Mouse (Mus musculus): ENCODE measurements around the gene Frmd4a.
A peak's percentile ranks its signal among the peaks of the same experiment; 100 is the strongest.
"Not testable (repeated sequence)": the region's sequence is repeated elsewhere in the genome, so short reads cannot be mapped to it uniquely, and the experiment has no call there.

Gene Frmd4a

DNA sequence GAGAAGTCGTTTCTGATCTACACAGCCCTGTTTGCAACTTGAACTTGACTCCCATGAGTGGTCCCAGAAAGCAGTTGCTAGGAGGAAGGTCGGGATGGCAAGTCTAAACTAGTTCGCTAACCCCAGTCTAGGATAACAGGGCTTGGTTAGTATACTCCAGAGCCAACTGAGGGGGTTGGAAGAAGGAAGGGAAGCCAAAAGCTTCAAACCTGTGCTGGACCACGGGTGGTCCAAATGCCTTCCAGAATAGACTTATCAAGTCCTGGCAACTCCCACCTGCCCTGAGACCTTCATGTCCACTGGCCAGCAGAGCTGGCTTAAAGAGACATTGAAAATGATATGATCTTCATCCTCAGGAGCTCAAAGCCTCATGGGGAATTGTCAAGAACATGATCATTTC, 318.4 kb downstream of the Frmd4a start:
- no peak for DNase-seq (ENCODE audit: low read depth, low spot score)

DNA sequence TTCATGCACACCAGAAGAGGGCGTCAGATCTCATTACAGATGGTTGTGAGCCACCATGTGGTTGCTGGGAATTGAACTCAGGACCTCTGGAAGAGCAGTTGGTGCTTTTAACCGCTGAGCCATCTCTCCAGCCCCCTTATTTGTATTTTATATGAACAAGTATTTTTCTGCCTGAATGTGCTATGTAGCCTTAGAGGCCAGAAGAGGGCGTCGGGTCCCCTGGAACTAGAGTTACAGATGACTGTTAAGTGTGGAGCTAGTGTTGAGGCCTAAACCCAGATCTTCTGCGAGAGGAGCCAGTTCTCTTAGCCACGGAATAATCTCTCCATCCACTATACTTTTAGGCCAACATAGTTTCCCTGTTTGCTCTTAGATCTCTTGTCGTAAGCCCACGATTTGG, 320.8 kb downstream of the Frmd4a start:
- DNase-seq (ENCODE audit: low read depth, low spot score), result not testable (repeated sequence)

DNA sequence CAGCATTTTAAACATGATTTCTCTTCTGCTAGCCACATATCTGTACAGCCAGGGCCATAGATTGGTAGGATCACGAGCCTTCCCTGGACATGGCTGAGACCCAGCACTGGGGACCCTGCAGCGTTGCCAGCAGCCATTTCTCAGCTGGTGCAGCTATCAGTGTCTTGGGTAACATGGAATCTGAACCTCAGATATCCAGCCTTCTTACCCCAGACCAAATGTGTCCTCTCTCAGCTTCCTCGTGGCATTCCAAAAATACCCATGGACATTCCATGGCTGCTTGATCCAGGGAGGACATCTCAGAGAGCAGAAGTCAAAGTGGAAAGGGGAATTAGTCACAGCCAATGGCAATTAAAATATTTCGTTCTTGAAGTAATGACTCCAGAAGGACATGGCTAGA, 321.6 kb downstream of the Frmd4a start:
- no peak for DNase-seq (ENCODE audit: low read depth, low spot score)

DNA sequence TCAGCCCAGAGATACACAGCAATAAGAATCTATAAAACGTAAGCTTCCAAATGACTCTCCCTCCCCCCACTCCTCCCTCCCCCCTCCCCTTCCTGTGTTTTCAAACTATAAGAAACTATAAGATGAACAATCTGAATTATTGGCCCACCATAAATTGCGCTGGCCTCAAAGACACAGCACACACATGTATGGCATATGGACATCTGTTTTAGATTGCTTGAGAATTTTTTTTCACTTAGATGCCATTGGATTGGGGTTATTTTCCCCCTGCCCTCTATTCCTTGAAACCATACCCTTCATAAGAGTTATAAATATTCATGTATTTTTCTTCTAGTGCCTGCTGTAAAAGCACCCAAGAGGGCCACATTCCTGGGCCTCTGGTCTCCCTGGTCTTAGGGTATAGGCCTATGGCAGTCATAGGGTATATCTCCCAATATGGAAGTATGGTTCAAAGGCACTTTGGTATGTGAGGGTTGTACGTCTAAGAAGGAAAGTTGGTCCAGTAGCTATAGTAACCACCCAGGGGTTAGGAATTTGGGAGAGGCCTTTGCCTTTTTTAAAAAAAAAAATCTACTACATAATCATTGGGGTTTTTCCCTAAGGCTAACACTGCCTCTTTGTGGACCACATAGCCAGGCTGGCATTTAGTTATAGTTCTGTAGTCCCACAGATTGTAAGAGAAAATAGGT, 322.2 kb downstream of the Frmd4a start:
- no peak for DNase-seq (ENCODE audit: low read depth, low spot score)

DNA sequence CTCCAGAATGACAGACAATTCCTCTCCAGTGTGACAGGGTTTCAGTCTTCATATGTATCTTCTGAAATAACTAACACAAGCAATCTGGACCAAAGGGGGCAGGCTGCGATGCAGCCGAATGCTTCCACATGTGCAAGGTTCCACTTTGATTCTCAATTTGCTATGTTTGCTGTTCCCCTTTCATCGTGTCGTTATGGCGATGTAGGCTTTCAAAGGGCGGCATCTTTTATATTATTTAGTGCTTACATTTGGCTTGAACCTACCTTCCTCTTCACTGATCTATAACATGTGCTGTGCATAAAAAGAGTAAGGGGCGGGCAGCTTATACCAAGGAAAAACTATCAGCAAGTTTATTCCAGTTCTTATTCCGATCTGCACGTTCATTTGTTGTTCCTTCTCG, 322.9 kb downstream of the Frmd4a start:
- DNase-seq (ENCODE audit: low read depth, low spot score), result no peak

DNA sequence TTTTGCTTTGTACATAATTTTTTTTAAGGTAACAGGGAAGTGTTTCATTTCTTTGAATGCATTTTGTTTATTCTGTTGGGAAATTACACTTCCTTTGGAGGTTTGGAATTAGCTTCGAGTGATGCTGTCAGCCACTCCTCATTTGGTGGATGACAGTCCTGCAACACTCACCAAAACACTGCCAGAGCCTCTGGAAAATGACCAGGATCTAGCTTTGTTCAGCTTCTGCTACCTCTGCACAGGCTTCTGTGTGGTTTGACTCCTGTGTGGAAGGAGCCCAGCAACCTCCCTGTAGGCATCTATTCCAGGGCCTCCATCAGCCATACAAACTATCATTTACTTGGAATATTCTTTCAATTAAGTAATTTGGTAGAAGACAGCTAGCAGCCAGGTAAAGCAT, 323.6 kb downstream of the Frmd4a start:
- DNase-seq (ENCODE audit: low read depth, low spot score), result no peak

DNA sequence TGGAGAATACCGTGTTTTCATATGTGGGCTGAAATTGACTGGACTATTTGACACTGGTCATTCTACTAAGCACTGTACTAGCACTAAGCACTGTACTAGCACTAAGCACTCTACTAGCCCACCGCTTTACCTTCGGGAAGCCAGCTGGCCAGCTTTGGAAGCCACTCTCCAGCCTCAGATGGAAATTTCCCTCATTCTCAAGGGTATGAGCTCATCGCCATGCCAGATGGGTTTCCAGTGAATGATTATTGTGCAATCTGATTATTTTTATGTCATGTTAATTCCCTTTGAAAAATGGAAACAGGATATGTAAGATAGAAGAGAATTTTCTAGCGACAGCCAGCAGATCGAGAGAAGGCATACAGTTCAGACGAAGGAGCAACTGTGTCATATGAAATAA, 324.5 kb downstream of the Frmd4a start:
- no peak for DNase-seq (ENCODE audit: low read depth, low spot score)

DNA sequence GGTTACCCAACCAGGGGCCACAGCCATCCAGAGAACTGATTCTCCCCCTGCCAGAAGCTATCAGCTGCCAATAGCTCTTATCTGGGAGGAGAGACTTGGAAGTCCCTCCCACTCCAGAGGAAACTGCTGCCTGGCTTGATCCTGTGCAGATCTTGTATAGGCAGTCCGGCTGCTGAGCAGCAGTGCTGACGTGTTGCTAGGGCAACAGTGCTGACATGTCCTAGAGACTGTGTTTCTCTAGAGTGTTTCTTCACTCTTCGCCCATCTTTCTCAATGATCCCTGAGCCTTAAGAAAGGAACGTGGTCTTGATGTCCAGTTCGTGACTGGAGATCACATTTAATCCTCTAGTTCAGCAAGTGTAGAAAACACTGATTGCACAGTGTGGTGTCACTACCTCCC, 326.9 kb downstream of the Frmd4a start:
- no peak for DNase-seq (ENCODE audit: low read depth, low spot score)

DNA sequence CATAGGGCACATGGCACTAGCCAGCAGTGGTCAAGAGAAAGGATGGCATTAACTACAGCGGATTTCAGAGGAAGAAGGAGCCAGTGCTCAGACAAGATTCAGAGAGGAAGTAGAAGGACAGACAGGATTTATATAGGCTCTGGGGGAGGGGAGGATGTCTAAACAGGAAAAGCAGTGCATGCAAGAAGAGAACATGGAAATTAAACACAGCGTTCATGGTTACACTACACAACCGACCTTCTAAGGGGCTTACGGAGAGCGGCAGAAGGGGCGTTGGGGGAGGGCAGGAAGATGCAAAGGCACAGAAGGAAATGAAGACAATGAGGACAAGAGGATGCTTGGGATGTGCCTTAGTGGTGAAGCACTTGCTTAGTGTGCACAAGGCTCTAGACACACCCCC, 328.7 kb downstream of the Frmd4a start:
- DNase-seq (ENCODE audit: low read depth, low spot score), result no peak

DNA sequence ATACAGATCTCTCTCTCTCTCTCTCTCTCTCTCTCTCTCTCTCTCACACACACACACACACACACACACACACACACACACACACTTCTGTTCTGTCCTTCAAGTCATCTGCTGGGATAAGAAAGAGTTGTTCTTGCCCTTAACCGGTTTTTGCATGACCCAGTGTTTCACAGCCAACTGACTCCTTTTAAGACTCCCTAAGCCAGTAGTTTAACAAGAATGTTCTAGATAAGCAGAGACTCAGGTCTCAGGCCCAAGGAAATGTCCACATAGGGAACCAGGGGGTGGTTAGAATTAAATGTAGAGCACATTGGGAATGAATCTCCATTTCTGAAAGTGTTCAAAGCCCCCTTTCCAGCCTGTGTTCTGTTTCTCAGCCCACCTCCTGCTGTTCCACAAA, 329.4 kb downstream of the Frmd4a start:
- no peak for DNase-seq (ENCODE audit: low read depth, low spot score)

DNA sequence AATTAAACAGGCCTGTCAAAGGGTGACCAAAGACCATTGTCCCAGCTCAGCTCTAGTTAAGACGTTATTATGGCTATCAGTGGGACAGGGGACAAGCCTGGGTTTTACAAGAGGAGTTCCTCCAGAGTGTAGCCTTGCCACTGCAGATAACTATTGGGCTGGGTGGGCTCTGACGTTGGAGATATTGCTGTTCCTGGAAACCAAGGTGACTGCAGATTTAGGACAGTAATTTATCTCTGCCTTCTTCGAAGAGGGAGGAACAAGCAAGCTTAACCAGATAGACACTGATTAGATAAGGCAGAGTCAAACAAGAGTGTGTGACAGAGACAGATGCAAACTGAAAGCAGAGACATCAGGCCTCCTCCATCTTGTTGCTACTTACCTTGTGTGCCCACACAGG, 330.3 kb downstream of the Frmd4a start:
- DNase-seq (ENCODE audit: low read depth, low spot score), result no peak

DNA sequence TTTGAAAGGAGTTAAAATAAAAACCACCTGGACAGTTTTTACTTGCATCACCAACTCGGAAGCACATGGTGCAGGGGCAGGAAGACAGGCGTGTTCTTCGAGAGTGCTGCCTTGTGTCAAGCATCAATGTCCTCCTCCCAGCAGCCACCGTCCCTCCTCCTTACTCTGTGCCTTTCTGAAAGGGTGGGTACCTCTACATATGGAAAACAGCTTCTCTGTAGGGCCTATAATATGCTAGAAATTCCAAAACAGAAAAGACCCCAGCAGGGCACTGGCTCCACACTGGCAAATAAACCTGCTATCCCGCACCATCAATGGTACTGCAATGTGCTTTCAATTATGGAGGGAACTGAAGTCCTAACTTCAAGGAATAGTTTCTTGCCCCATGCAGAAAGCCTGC, 331.0 kb downstream of the Frmd4a start:
- DNase-seq (ENCODE audit: low read depth, low spot score), result no peak

DNA sequence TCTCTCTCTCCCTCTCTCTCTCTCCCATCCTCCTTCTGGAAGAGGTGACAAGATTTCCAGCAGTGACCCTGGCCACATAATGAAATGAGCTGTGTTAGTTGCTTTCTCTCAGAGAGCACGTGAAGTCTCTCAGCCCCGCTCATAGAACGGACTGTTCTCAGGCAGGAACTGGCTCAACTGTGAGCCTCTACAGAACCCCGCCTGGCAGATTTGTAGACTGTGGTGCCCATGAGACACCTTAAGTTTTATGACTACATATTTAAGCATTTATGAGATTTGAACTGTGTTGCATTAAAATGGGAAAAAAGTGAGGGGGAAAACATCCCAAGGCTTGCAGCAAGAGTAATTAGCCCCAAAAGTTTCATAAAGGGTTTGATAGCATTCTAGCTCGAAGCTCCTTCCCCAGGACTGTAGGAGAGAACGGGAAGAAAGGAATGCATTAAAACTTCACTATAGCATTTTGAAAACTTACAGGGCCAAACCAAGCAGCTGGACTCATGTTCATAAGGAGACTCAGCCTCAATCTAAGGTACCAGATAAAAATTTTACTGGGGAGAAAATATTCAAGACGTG, 339.4 kb downstream of the Frmd4a start:
- no peak for DNase-seq (ENCODE audit: low read depth, low spot score)

DNA sequence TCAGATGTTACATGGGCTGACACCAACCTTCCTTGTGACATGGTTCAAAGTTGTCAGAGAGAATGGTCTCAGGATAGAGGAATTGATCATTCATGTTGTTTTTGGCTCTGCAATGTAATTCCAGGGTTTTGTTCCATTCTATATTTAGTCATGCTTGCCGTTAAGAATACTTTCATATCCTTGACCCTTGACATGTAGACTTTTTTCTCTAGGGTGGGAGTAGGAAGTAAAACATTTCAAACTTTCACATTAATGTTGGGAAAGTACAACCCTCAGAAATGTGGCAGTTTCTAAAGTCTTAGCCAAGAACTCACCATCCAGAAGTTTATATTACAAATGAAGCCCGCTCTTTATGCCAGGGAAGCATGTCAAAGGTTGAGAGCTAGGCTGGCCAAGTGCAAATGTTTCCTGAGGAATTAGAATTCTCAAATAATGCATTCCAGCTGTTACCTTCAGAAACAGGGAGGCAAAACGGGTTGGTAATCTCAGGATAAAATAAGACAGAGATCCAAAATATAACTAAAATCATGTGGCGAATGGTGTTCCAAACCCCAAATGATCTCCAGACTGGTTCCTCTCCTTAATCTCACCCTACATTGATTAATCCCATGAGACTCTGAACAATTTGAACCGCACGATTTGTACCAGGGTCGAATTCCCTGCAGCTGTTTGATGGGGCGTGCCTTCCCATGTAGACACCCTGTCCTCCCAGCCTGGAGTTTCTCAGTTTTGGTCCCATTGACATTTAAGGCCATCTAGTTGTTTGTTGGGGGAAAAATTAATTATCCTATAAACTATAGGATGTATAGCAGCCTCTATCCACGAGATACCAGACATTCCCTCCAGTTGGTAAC, 344.7 kb downstream of the Frmd4a start:
- no peak for DNase-seq (ENCODE audit: low read depth, low spot score)

DNA sequence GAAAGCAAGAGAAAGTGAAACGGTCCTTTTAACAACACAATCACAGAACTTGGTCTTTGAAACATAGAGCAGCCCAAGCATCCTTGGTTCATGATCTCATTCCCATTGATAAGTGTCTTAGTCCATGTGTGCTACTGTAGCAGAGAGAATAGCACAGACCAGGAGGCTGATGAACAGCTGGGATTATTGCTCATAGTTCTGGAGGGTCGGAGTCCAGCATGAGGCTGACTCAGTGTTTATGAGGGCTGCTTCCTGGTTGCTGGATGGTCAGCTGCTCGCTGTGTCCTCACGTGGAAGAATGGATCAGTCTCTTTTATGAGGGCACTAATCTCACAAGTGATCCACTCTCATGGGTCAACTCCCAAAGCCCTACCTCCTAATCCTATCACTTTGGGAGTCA, 347.4 kb downstream of the Frmd4a start:
- no peak for DNase-seq (ENCODE audit: low read depth, low spot score)

DNA sequence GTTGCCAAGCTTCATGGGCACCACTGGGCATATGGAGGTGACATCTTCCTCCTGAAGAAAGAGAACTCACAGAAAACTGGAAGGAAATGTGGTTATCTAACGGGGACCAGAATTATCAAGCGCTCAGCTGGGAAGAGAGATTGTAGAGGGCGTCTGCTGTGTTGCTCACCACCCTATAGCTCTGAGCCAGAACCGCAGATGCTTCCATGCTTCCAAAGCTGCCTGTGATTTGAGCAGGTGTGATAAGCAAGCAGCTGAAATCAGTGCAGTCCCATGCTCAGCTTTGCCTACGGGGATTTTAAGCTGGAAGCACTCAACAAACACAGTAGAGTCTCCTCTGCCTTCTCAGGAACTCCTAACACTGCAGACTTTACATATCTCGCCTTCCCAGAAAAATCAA, 351.0 kb downstream of the Frmd4a start:
- DNase-seq (ENCODE audit: low read depth, low spot score), result peak; percentile 86

DNA sequence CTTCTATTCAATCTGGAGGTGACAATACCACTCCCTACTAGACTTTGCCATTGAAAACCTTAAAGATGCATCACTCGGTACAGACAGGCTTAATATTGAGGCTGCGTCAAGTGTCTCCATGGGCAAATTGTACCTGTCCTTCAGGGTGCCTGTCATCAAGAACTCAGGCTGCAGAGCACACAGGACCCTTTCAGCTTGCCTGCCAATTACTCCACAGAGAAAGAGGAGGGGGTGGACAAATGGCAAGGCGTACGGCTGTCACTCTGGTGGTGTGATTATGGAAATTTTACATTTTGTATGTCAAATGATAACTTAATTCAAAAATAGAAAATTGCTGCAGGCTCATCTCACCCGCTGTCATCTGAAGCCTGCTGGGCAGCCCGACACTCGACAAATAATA, 353.0 kb downstream of the Frmd4a start:
- DNase-seq (ENCODE audit: low read depth, low spot score), result no peak

DNA sequence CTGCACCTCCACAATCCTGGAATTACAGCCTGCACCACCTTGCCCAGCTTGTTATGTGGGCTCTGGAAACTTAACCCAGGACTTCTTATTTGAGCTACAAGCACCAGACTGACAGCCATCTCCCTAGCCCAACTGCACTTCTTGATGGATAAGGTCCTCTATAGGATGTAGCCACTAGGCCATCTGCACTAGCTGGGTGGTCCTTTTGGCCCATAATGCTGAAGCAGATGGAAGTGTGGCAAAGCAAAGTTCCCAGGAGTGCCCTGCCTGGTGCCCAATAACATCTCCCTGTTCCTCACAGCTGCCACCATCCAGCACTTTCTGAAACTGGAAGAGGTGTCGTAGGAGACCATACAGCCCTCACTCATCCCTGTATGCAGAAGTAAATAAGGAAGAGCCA, 353.8 kb downstream of the Frmd4a start:
- no peak for DNase-seq (ENCODE audit: low read depth, low spot score)

DNA sequence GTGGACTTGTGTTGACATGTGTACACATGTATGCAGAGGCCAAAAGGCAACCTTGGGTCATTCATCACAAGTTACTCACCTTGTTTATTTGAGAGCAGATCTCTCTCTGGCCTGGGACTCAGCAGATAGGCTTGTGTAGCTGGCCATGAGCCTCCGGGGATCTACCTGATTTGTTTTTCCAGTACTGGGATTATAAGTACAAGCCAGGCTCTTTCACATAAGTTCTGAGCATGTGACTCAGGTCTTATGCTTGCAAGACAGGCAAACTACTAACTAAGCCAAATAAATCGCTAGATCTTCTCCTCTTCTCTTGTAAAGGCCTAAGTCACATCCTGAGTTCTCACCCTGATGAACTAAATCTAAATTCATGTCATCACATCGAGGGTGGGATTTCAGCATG, 361.3 kb downstream of the Frmd4a start:
- no peak for DNase-seq (ENCODE audit: low read depth, low spot score)

DNA sequence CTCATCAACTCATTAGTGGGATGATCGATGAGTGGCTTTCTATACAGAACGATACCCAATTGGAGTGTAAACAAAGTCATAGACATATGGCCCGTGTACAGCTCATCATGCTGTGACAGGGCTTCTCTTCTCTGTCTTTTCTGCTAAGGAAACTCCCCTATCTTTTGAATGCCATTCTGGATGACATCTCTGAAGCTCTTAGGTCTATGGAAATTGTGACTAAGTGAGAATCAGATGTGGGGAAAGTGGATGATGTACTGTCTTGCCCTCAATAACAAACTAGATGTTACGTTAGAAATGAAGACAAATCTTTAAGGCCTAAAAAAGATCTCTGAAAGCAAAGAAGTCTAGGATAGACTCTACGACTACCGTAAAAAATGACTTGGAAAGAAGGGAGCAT, 362.9 kb downstream of the Frmd4a start:
- no peak for DNase-seq (ENCODE audit: low read depth, low spot score)

DNA sequence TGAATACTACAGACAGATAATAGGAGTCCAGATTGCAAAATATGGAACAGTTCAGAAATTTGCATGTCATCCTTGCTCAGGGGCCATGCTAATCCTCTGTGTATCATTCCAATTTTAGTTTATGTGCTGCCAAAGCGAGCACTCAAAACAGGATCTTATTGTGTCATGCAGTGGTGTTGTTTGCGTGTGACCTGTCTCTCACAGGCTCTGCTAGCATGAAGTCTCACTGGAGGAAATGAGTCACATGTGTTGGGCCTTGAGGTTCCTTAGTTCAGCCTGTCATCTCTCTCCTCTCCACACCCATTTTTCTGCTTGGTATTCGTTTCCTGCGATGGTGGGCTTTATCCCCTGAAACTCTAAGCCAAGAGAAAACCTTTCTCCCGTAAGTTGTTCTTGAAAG, 363.4 kb downstream of the Frmd4a start:
- no peak for DNase-seq (ENCODE audit: low read depth, low spot score)

DNA sequence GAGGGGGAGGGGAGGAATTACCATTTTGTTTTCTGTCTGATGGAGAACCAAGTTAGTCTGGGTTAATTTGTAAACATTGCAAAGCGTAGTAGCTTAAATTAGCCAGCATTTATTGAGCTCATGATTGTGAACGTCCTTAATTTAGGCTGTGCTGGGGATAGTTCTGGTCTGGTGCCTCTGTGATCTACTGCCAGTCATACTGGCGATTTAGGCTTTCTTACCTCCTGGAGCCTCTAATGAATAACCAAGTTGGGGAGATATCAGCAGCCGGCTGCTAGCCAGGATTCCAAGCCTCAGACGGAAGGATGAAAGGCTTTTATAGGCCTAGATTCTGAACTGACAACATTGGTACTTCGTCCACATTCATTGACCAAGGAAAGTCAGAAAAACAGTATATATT, 369.0 kb downstream of the Frmd4a start:
- DNase-seq (ENCODE audit: low read depth, low spot score), result no peak

DNA sequence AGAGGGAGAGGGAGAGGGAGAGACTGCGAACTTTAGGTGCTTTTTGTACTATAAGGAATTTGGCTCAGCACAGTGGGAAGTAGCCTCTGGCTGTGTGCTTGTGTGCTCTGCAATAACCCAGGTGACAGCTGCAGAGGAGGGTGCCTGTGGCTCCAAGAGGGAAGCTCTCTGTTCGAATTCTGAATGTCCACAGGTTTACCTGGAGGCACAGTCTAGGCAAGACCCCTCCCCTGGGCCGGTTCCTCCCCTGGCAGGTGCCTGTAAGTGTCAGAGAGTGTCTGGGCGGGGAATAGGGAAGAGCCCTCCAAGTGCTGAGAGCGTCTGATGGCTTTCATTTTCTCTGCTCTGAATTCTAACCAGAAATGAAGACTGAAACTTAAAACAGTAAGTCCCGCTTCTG, 371.8 kb downstream of the Frmd4a start:
- no peak for DNase-seq (ENCODE audit: low read depth, low spot score)
